Mouse (Mus musculus): Measurements from ENCODE around the gene Alb.

The Alb gene

DNA sequence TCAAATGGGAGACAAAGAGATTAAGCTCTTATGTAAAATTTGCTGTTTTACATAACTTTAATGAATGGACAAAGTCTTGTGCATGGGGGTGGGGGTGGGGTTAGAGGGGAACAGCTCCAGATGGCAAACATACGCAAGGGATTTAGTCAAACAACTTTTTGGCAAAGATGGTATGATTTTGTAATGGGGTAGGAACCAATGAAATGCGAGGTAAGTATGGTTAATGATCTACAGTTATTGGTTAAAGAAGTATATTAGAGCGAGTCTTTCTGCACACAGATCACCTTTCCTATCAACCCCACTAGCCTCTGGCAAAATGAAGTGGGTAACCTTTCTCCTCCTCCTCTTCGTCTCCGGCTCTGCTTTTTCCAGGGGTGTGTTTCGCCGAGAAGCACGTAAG, at the start of gene Alb:
TSS of gene Alb (plus strand) at position 279 of the 400 bp plus-strand sequence.
- no peak for DNase-seq (ENCODE audit: low read depth, low spot score)

DNA sequence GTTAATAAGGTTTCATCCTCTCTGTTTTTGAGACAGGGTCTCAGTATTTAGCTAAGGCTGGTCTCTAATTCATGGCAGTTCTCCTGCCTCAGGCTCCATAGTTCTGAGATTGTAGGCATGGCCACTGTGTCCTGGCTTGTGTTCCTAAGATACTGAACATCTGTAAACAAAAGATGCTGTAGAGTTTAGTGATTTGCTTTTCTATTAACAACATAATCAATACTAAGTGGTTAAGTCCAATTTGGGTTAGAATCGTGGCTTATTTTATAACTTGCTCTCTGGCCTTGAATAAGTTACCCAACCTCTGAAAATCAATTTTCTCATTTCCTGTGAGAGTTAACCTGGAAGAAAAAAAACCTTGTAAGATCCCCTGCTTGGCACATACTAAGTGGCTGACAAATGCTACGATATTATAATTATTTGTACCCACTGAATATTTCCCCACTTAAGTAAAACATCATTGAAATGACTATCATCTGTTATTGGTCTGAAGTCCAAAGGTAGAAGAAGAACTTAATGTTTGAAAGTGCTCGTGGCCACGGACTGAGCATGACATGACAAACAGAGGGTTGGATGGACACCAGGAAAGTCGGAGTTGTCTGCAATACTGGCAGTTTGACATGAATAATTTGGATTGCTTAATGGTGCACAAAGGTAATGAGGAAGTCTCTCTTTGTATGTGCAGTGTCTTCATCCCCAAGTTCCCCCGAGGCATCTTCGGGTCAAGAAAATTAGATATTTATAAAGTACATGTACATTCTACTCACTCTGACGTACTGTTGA, 46.4 kb upstream of the Alb start:
- DNase-seq (ENCODE audit: low read depth, low spot score): no peak

DNA sequence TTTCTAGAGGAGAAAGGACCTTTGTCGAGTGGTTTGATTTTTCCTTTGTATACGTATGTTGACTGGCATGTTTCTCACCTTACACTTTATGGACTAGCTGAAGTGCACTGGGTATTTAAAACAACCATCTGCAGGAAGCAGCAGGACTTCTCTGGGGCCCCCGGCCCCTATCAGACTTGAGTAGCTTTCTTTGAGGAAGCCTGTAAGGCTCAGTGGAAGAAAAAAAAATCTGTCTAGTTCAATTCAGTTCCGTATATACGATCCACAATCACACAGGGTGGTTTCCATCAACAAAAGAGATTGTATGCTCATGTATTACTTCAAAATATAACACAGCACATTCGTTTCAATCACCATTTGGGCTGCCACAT, 45.8 kb upstream of the Alb start:
- no peak for DNase-seq (ENCODE audit: low read depth, low spot score)

DNA sequence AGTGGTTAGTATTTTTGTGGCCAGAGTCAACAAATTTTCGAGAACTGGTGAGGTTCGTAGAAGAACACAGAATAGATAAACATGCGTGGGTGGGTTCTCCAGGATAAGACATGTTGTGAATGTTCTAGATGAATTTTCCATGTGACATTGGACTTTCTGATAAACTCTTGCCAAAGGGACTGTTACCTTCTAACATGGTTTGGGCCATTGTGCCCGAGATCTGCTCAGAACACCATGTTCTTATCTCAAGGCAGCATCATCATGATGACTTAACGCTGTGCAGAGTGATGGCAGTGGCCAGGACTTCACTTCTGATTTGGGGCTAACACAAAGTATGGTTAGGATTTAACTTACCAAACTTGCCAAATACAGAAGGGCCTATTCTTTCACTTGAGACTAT, 36.1 kb upstream of the Alb start:
- DNase-seq (ENCODE audit: low read depth, low spot score): no peak

DNA sequence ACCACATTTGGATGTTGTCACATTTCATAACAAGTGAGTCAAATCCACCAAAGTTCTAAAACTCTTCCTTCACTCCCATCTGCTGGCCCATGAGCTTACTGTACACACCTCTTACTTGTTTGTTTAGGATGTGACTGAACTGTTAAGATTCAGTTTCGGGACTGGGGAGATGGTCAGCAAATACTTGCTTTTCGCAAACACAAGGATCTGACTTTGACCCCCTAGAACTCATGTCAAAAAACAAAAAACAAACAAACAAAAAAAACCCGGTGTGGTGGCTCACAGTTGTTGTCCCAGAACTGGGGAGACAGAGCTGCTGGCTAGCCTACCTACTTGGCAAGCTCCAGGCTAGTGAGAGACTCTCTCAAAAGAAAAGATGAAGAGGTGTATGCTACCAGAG, 35.5 kb upstream of the Alb start:
- DNase-seq (ENCODE audit: low read depth, low spot score): no peak

DNA sequence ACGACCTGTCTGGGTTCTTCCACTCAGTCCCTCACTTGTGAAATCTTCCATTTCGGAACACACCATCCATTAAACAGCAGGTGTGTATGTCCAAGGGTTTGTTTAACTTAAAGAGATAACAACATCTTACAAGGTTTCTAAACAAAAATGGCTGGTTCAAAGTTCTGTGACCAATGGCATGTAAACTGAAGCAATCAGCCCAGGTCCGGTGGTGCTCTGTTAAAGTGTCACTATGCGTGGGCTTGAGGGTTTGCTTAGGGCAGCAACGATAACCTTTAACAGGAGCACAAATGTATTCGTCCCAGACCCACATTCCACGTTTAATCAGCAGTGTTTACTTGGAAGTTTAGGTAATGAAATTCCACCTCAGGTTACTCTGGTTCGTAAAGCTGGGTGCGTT, 29.6 kb upstream of the Alb start:
- DNase-seq (ENCODE audit: low read depth, low spot score): no peak

DNA sequence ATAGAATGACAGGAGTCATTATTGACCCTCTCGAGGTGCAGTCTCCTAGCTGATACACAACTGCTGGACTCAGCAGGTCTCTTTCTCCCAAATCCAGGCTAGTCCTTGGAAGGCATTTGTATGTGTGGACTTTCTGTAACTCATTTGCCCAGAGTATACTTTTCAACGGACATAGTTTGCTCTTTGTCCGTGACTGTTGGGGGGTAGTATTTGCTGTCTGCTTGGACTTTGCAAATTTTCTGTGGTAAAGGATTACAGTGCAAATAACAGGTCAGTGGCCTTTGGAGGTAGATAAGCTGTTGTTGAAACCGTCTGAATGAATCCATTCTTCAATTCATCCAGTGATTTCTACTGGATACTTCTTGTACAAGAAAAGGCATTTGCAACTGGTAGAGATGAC, 21.5 kb upstream of the Alb start:
- no peak for DNase-seq (ENCODE audit: low read depth, low spot score)

DNA sequence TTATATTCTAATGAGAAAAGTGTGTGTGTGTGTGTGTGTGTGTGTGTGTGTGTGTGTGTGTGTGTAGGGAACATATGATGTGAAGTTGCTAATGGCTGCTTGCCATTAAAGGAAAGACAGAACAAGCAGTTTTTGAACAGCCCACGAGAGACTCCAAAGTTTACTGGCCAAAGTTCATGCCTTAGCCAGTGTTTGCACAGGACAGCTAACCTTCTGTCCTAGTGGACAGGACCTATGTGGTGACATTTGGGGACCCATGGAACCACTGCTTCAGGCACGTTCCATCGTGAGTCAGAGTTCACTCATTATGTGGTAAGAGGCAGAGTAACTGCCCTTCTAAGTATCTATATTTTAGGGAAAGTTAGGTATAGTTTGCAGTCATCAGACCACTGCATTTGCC, 13.1 kb upstream of the Alb start:
- no peak for DNase-seq (ENCODE audit: low read depth, low spot score)

DNA sequence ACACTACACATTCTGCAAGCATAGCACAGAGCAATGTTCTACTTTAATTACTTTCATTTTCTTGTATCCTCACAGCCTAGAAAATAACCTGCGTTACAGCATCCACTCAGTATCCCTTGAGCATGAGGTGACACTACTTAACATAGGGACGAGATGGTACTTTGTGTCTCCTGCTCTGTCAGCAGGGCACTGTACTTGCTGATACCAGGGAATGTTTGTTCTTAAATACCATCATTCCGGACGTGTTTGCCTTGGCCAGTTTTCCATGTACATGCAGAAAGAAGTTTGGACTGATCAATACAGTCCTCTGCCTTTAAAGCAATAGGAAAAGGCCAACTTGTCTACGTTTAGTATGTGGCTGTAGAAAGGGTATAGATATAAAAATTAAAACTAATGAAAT, 10.7 kb upstream of the Alb start:
- no peak for DNase-seq (ENCODE audit: low read depth, low spot score)

DNA sequence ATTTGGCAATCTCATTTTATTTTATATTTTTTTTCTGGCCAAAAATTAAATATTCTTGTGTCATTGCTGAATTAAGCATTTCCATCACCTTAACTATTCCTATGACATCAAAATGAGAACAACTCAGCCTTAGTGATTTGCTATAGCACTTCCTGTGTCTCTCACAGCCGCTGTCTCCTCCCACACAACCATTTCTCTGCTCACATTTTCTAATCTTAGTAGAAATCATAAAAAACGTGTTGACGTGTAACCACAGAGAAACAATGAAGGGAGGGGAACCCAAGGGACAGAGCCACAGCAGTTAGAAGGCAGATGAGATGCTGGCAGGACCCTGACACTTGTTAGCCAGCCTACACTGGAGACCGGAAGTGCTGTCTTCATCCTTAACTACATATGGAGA, 8.0 kb upstream of the Alb start:
- no peak for DNase-seq (ENCODE audit: low read depth, low spot score)

DNA sequence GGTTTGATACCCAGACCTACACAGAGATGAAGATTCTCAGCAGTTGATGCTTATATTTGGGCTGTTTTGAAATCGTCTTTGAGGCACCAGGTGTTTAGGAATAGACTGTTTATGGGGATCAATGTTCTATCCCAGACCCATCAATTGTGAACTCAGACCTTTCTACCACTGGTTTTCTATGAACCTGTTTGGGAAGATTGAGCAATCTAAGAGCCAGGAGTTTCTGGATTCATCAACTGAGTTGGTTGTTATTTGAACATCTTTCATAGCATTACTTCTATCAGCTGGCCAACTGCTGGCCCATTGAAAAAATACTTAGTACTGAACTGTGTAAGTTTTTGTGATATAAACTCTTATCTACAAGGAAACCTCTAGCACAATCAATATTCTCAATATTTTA, 3.5 kb upstream of the Alb start:
- DNase-seq (ENCODE audit: low read depth, low spot score): no peak

DNA sequence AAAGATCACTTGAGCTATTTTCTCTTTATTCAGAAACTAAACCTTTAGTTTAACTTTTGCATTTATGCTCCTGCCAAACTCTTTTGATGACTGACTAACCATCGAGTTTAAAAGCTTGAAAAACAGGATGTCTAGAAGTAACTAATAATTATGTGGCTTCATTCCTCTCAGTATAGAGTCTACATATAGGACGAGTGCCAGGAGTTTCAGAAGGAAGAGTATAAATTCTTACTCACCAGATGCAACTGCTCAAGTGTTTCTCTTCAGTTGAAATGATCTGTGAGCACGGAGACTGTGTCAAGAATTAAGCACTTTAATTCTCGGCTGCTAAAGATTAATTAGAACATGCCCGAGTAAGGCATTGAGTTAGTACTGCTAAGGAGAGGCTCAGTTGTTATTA, 2.0 kb upstream of the Alb start:
- DNase-seq (ENCODE audit: low read depth, low spot score): no peak

DNA sequence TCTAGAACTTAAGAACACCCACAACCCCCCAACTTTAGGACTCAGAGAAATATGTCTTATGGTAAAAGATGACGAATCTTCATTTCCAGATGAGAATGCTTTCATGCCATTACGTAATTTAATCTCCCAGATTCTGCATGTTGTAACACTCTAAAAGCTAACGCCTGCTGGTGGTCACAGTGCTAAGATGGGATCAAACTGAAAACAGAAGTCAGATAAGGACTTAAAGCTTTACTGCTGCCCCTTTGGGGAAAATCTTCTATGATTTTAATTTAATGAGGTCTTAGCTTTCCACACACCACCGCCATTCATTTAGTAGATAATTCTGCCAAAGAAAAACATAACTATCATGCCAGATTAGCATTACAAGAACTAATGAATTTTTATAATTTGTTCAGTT, 6.1 kb downstream of the Alb start:
- no peak for DNase-seq (ENCODE audit: low read depth, low spot score)

DNA sequence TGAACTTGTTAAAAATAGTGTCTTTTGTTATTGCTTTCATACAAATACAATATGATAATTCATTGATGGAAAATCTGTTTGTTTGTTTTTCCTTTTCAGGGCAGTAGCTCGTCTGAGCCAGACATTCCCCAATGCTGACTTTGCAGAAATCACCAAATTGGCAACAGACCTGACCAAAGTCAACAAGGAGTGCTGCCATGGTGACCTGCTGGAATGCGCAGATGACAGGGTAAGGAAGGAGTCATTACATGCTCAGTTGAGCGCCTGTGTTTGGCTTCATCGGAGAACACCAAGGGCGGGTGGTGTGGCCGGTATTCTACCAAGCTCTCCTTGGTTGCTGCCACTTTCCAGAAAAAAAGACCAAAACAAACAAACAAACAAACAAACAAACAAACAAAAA, 6.5 kb downstream of the Alb start:
- no peak for DNase-seq (ENCODE audit: low read depth, low spot score)

DNA sequence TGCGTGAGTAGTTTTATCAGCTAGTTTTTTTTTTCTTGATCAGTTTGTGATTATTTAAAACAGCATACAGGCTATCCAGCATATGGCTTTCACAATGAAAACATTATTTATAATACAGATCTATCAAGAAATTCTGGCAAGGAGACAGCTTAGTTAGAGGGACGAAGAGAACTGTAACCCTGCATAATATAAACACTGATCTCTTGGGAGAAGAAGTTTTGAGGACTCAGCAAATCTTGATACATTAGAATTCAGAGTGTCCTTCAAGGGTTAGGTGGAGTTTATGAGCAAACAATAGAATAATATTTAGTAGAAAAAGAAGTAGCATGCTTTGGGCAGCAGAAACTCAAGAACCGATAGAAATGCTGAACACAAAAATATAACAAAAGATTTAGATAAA, 10.1 kb downstream of the Alb start:
- DNase-seq (ENCODE audit: low read depth, low spot score): no peak

DNA sequence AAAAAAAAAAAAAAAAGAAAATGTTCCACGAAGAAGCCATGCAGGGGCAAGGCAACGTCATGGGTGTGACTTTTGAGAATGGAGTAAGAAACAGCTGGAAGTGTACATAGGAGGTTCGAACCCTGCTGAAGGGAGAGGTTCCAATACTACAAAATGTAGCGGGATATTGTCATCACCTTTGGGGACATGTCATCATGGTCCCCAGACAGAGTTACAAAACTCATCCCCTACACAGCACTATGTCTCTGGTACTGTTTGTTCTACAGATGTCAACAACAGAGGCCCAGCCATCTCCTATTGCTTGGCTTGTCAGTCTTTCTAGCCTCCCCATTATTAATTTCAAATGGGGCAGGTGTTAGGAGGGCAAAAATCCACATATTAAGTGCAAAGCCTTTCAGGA, 13.2 kb downstream of the Alb start:
- no peak for DNase-seq (ENCODE audit: low read depth, low spot score)

DNA sequence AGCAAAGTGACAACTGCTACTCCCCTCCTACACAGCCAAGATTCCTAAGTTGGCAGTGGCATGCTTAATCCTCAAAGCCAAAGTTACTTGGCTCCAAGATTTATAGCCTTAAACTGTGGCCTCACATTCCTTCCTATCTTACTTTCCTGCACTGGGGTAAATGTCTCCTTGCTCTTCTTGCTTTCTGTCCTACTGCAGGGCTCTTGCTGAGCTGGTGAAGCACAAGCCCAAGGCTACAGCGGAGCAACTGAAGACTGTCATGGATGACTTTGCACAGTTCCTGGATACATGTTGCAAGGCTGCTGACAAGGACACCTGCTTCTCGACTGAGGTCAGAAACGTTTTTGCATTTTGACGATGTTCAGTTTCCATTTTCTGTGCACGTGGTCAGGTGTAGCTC, 13.7 kb downstream of the Alb start:
- DNase-seq (ENCODE audit: low read depth, low spot score): no peak

DNA sequence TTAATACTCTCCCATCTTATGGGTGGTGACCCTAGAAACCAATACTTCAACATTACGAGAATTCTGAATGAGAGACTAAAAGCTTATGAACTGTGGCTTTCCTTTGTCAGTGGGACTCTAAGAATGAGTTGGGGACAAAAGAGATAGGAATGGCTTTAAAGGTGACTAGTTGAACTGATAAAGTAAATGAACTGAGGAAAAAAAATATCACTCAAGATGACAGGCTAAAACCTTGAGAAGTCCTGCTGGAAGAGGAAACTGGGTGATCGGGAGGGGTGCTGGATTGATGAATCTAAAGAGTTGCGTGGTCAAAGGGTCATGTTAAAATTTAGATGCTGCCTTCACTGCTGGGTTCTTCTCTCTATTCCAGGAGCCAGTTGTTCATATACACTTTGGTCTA, 16.0 kb downstream of the Alb start:
- no peak for DNase-seq (ENCODE audit: low read depth, low spot score)

DNA sequence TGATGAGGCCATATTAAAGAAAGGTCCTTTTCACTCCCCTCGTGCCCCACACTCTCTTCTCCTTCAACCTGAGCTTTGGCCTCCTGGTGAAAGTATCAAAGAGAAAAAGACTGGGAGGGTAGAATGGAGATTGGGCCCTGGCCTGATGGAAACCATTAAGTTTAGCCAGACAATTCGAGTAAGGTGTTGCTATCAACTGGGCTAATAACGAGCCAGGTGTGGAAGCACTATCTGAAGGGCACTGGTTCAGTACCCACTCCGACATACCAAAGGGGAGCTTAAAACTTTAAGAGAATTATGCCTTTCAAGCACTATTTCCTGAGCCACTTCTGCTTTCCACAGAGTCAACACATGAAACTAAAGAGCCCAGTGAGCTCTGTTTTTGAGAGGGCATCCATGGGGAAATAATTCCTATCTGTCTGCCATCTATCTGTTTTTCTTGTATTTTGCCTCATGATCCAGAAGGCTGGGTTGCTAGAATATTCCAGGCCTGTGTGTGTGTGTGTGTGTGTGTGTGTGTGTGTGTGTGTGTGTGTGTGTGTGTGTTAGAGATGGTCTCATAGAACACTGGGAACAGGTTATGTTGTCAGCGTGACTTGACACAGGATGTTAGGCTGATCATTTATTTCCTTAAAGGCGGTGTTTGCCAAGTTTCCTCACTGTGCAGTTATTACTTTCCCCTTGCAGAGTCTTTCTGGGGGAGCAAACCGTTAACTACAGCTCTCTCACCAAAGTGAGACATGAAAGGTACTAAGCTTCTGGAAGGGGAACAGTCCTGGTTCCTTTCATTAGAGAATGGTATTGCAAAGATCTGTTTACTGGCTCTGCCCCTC, 16.8 kb downstream of the Alb start:
- DNase-seq (ENCODE audit: low read depth, low spot score): no peak

DNA sequence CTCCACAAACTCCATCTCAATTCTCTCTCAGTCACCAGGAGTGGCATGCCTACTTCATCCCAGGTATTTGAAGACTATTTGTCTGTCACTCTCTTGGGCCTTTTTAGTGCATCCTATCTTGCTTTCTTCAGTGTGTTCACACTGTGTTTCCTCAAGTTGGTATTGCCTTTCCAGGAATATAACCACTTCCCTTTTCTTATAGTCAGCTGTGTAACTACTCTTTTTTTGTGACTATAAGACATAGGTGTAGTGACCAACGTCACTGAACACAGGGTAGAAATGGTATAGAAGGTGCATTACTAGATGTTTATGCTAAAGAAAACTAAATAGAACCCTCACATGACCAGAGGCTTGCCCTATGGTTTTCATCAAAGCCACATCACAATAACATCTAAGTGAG, 18.2 kb downstream of the Alb start:
- no peak for DNase-seq (ENCODE audit: low read depth, low spot score)

DNA sequence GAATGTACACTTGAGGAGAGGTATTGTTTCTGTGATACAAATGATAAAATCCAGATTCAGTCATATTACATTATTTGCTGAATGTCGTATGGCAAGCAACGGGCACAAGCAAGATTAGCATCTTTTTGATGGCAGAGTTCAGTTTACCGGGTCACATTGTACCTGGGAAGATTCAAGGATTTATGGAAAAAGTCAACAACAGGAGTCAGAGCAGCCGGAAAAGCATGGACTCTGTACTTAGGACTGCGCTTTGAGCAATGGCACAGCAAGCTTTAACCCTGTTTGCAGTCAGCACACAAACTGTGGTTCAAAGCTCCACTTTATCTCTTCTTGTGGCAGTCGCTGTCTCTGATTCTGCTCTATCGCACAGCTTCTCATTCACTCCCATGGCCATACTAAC, 24.9 kb downstream of the Alb start:
- no peak for DNase-seq (ENCODE audit: low read depth, low spot score)

DNA sequence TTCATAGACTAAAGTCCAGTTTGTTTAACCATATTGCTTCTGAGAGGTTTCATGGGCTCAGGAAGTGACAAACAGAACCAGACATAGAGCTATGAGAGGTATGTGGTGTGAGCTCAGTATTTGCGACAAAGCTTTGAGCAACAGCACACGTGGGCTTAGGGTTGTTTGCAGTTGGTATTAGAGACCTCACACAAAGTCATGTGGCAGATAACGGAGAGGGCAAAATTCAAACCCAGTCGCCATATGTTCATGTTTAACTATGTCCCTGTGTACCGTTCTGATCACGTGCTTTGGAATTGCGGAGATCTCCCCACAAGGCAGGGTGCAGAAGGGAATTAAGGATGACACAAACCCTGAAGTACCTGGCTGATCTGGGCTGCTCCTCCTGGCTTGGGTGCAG, 27.6 kb downstream of the Alb start:
- no peak for DNase-seq (ENCODE audit: low read depth, low spot score)

DNA sequence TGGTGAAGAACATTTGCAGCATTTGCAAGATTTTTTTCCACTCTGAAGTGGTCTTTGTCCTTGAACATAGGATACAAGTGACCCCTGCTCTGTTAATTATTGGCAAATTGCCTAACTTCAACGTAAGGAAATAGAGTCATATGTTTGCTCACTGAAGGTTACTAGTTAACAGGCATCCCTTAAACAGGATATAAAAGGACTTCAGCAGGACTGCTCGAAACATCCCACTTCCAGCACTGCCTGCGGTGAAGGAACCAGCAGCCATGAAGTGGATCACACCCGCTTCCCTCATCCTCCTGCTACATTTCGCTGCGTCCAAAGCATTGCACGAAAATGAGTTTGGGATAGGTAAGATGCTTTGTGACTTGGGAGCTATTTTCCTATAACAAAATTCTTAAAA, 29.8 kb downstream of the Alb start, which contains the start of gene Afp:
TSS of gene Afp (plus strand) at position 220 of the 400 bp plus-strand sequence.
- no peak for DNase-seq (ENCODE audit: low read depth, low spot score)
